Mouse (Mus musculus) stomach, adult 2 months (tissue): ENCODE data around the gene Tnni1. TPM values are rescaled to one million over a fixed set of nuclear protein-coding genes. Genes with fewer than 3 reads are reported as not detected.

Source experiments
- polyA plus RNA-seq: library from polyadenylated mRNA; depleted of rRNA; stranded (reverse); fragments of >200 nt; gene quantifications from 2 replicates; pipeline ENCODE4 v1.2.3, GENCODE M21; 2012; rRNA removed

Tnni1 gene
- 0.97 and 3.0 TPM in 2 replicates for polyA plus RNA-seq

DNA sequence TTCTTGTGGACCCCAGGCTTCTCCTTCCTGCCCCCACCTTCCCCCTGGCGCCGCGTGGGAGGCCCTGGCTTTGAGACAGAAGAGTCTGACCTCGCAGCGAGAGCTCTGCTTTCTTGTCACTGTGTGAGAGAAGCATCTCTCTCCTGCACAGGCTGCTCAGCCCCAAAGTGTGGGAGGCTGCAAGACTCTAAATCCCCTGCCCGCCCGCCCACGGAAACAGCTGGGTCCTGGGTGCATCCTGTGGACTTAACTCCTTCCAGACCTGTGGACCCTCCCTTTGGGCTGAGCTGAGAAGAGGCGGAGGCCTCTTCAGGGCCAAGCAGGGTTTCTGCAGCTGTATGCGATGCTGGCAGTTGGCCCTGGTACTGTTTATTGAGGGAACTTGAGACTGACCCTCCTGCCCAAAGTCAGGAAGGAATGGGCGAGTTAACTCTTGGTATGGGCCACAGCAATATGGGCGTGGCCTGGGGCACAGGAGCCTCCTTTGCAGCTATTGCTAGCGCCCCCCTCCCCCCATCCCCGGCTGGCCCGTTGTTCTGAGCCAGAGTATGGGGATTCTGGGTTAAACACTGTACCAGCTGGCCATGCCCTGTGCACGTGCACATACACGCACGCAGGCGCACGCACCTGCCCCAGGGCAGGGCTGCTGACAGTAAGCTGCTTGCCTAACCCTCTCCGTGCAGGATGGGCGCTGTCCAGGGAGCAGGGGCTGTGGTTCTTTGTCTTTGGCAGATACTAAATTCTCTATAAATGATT, at the start of gene Tnni1:
Gene Tnni1, plus strand, starts transcription at position 655 of the 756 bp plus-strand sequence.

DNA sequence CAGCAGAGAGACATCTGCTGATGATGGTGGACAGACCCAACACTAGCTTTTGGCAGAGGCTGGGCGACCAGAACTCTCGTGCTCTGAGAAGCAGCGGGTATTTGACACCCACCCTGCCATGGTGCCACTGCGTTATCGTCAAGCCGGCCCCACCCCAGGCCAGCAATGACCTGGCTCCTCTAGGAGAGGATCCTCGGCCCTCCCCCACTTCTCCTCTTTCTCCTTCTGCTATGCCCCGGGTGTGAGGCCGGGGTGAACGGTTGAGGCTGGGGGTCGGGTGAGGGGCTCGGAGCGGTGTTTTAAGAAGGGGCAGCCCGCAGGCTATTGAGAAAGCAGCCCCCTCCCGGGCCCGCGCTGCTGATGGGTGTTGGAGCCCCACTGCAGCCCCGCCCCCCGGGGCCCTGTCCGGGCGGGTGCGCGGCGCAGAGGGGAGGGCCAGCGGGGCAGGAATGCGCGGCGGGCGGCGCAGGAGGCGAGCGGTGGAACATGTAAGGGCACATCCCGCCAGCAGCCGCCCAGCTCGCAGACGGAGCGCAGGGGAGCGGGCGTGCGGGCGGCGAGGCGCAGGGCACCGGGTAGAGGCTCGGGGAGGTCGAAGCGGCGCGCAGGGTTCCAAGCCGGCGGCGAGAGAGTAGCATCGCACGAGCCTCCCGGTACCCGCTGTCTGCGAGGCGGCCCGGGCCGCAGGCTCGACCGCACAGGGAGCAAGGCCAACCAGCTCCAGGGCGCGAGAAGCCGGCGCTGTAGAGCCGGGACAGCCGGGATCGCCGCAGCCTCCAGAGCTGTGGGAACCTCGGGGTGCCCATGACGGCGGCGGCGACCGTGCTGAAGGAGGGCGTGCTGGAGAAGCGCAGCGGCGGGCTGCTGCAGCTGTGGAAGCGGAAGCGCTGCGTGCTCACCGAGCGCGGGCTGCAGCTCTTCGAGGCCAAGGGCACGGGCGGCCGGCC, 13.3 kb upstream of the Tnni1 start, which contains the start of gene Phlda3:
Gene Phlda3, plus strand, starts transcription at position 475 of the 947 bp plus-strand sequence.

GRCm38 (mm10) chr1:135818481-135819086, 39.4 kb downstream of the Tnni1 start, which contains the start of gene Lad1:
Gene Lad1, plus strand, starts transcription at chr1:135818598.

GRCm38 (mm10) chr1:135835716-135836483, 56.7 kb downstream of the Tnni1 start, which contains the start of gene Tnnt2:
Gene Tnnt2, plus strand, starts transcription at chr1:135836354.

Other genes starting within 250 kb of the Tnni1 start
- 2.7 and 5.7 TPM in 2 replicates for gene Nav1, start 172.1 kb upstream of the Tnni1 start, polyA plus RNA-seq
- 419 and 552 TPM in 2 replicates for gene Csrp1, start 59.4 kb upstream of the Tnni1 start, polyA plus RNA-seq
- 33.4 and 48.7 TPM in 2 replicates for gene Phlda3, start 13.3 kb upstream of the Tnni1 start, polyA plus RNA-seq
- 140 and 153 TPM in 2 replicates for gene Lad1, start 39.2 kb downstream of the Tnni1 start, polyA plus RNA-seq
- gene Tnnt2, start 56.9 kb downstream of the Tnni1 start, polyA plus RNA-seq: 0.26 and 0.76 TPM in 2 replicates
- gene Pkp1, start 139.8 kb downstream of the Tnni1 start, polyA plus RNA-seq: 44.0 and 45.5 TPM in 2 replicates
- gene Igfn1, start 226.9 kb downstream of the Tnni1 start, polyA plus RNA-seq: 0.11 and 0.15 TPM in 2 replicates
- gene Tmem9, start 228.7 kb downstream of the Tnni1 start, polyA plus RNA-seq: 38.3 and 39.9 TPM in 2 replicates